Mouse (Mus musculus) megakaryocyte, embryonic 14.5 days (primary cell): ENCODE results near the gene Tmem168. TPM values are rescaled to one million over a fixed set of nuclear protein-coding genes. Genes with fewer than 3 reads are reported as not detected.

Experiments used
- H3K27me3 ChIP-seq: replicated peaks from 2 replicates; pipeline ENCODE3; 2012; ENCODE audit warnings: inconsistent platforms
- H3K36me3 ChIP-seq: replicated peaks from 2 replicates; pipeline ENCODE3; 2012; ENCODE audit warnings: low read length, inconsistent platforms, mixed read lengths
- H3K4me1 ChIP-seq: 2 replicates; pipeline ENCODE4 v1.6.1; 2012; ENCODE audit warnings: inconsistent platforms
- H3K4me3 ChIP-seq: replicated peaks from 2 replicates; pipeline ENCODE3; 2012; ENCODE audit warnings: moderate library complexity, mild to moderate bottlenecking, inconsistent platforms
- H3K9me3 ChIP-seq: 2 replicates; pipeline ENCODE4 v1.6.1; 2012; ENCODE audit warnings: inconsistent platforms
- FLI1 ChIP-seq: IDR thresholded peaks from 2 replicates; pipeline ENCODE4 v1.6.1; 2012; ENCODE audit warnings: low read length, inconsistent platforms, mixed read lengths
- GATA1 ChIP-seq: IDR thresholded peaks from 3 replicates; pipeline ENCODE4 v1.6.1; 2012; ENCODE audit warnings: mixed read lengths, low read length, inconsistent platforms, borderline replicate concordance
- polyA plus RNA-seq: library from polyadenylated mRNA; stranded (reverse); fragments of >175 nt; gene quantifications from 2 replicates; pipeline ENCODE4 v1.2.3, GENCODE M21; 2012; ENCODE audit warnings: low replicate concordance; ENCODE audit not compliant: insufficient read depth

The Tmem168 gene
- polyA plus RNA-seq: 3.4 TPM in 1 of 2 replicates, not detected in the other

- Histone ChIP-seq H3K36me3 (peaks cover 22% of the 10 kb centered on the region), H3K27me3 (no peaks in the 10 kb centered on the region), H3K4me3 (peak within 1 kb of the TSS; percentile 99), H3K9me3 (no peaks in the 10 kb centered on the region), H3K4me1 (peaks cover 69% of the 10 kb centered on the region)
- TF ChIP-seq GATA1 (no peak), FLI1 (no peak)
Observed at GRCm38 (mm10) chr6:13607621-13608493, at the start of gene Tmem168. Gene Tmem168, minus strand, starts transcription at chr6:13608100.

DNA sequence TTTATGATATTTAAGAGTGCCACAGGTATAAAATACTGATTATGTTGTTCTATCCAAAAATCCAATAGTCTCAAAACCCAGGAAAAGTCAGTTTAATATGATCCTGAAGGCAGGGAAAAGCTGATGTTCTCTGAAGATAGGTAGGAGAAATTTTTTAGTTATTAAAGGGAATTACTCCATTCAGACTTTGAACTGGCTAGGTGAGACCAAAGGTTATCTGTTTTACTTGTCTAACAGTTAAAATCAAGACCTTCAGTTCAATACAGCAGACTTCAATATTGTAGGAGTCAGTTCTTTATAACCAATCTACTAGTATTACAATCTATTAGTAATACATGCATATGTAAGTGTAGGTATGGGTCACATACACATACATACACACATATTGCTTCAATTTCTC is 46.2 kb upstream of the Tmem168 start:
- no peak overlapping the region for H3K4me3 ChIP-seq
- H3K9me3 ChIP-seq: no peaks in the 10 kb centered on the region
- TF ChIP-seq FLI1 (no peak), GATA1 (no peak)
- peaks cover 66% of the 10 kb centered on the region for H3K36me3 ChIP-seq
- peaks cover 27% of the 10 kb centered on the region for H3K4me1 ChIP-seq
- no peaks in the 10 kb centered on the region for H3K27me3 ChIP-seq

- Histone ChIP-seq H3K4me1 (peaks cover 31% of the 10 kb centered on the region), H3K36me3 (peaks cover 68% of the 10 kb centered on the region), H3K4me3 (no peak overlapping the region), H3K27me3 (no peaks in the 10 kb centered on the region), H3K9me3 (peaks cover 9% of the 10 kb centered on the region)
- TF ChIP-seq GATA1 (no peak), FLI1 (no peak)
Observed at GRCm38 (mm10) chr6:13652284-13652683, 44.4 kb upstream of the Tmem168 start.

- peaks cover 74% of the 10 kb centered on the region for H3K36me3 ChIP-seq
- H3K4me3 ChIP-seq: no peak overlapping the region
- TF ChIP-seq FLI1 (no peak), GATA1 (no peak)
- peaks cover 9% of the 10 kb centered on the region for H3K9me3 ChIP-seq
- peaks cover 28% of the 10 kb centered on the region for H3K4me1 ChIP-seq
- H3K27me3 ChIP-seq: no peaks in the 10 kb centered on the region
Observed at GRCm38 (mm10) chr6:13650854-13651253, 43.0 kb upstream of the Tmem168 start.

DNA sequence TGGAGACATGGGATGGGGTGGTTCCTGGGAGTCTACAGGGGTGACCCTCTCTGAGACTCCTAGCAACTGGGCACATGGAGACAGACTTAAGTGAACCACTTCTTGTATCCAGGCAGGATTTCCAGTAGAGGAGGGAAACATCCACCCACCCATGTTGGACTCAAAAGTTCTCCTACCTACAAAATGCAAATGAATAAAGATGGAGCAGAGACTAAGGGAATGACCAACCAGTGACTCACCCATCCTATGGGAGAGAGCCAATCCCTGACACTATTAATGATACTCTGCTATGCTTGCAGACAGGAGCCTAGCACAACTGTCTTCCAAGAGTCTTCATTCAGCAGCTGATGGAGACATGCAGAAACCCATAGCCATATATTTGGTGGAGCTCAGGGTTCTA is 40.4 kb upstream of the Tmem168 start:
- peaks cover 70% of the 10 kb centered on the region for H3K36me3 ChIP-seq
- H3K4me3 ChIP-seq: no peak overlapping the region
- no peaks in the 10 kb centered on the region for H3K27me3 ChIP-seq
- no peak for TF ChIP-seq FLI1
- TF ChIP-seq GATA1: no peak
- peaks cover 9% of the 10 kb centered on the region for H3K9me3 ChIP-seq
- peaks cover 22% of the 10 kb centered on the region; the same call in 1 of the 2 replicates for H3K4me1 ChIP-seq

DNA sequence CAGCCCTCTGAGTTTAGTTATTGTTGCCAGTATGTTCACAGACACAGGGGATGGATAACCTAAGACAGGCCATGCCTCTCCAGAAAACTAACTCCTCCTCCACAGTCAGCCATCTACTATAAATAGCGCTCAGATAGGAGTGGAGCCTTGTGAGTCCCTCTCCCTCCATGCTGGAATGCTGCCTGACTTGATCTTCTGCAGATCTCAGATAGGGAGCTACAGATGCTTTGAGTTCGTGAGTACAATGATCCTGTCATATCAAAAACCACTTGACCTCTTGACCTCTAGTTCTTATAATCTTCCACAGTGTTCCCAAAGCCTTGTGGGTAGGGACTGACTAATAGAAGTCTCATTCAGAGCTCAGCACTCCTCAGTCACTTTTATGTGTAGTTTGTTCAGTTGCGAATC is 28.7 kb upstream of the Tmem168 start:
- Histone ChIP-seq H3K9me3 (no peaks in the 10 kb centered on the region), H3K4me3 (no peak overlapping the region), H3K4me1 (peaks cover 19% of the 10 kb centered on the region), H3K27me3 (no peaks in the 10 kb centered on the region), H3K36me3 (peaks cover 59% of the 10 kb centered on the region)
- TF ChIP-seq GATA1 (no peak; the same call in 2 of the 3 replicates), FLI1 (no peak)

GRCm38 (mm10) chr6:13632571-13632970 is 24.7 kb upstream of the Tmem168 start:
- Histone ChIP-seq H3K36me3 (peaks cover 54% of the 10 kb centered on the region), H3K4me3 (no peak overlapping the region)
- no peak for TF ChIP-seq GATA1

DNA sequence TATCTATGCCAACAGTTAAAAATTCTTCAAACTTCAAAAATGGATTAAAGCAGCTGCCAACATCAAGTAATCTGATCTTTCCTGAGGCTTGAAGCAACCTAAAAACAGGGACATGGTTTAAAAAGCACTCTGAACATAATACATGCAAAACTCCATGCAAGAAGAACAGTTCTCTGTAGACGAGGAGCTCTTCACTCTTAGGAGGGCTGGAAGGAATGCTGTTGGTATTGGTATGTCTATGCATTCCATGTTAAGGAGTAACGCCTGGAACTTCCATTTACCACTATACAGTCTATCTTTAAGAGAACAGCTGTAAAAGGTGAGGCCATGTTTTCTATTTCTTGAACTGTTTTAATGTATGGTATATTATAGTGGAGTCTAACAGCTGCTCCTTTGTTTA is 22.7 kb upstream of the Tmem168 start:
- Histone ChIP-seq H3K27me3 (no peaks in the 10 kb centered on the region), H3K4me3 (no peak overlapping the region), H3K36me3 (peaks cover 65% of the 10 kb centered on the region), H3K9me3 (no peaks in the 10 kb centered on the region), H3K4me1 (peaks cover 14% of the 10 kb centered on the region; the same call in 1 of the 2 replicates)
- TF ChIP-seq GATA1 (no peak), FLI1 (no peak)

More at GRCm38 (mm10) chr6:13632571-13632970, 24.7 kb upstream of the Tmem168 start:
- no peaks in the 10 kb centered on the region for H3K27me3 ChIP-seq
- H3K9me3 ChIP-seq: no peaks in the 10 kb centered on the region
- H3K4me1 ChIP-seq: peaks cover 20% of the 10 kb centered on the region

DNA sequence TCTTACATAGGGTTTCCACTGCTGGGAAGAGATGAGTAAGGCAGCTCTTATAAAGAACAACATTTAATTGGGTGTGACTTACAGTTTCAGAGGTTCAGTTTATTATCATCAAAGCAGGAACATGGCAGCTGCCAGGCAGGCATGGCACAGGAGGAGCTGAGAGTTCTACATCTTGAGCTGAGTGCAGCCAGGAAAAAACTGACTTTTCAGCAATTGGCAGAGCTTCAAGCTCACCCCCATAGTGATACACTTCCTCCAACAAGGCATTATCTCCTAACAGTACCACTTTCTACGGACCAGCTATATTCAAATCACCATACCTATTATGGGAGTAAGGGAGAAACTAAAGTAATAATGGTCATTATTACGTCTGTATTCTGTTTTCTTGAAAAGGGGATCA is 11.7 kb upstream of the Tmem168 start:
- H3K27me3 ChIP-seq: no peaks in the 10 kb centered on the region
- TF ChIP-seq GATA1: no peak
- no peak for TF ChIP-seq FLI1
- H3K36me3 ChIP-seq: peaks cover 15% of the 10 kb centered on the region
- H3K4me1 ChIP-seq: peaks cover 60% of the 10 kb centered on the region
- no peak overlapping the region for H3K4me3 ChIP-seq
- no peaks in the 10 kb centered on the region for H3K9me3 ChIP-seq

GRCm38 (mm10) chr6:13617110-13617509 is 9.2 kb upstream of the Tmem168 start:
- H3K4me3 ChIP-seq: peak overlapping the region; percentile 80
- TF ChIP-seq GATA1: peak; percentile 68; the same call in 1 of the 3 replicates
- 0 out of 2 replicates have a peak, but pooled peaks have one; percentile 20 for TF ChIP-seq FLI1
- H3K4me1 ChIP-seq: peaks cover 73% of the 10 kb centered on the region
- H3K9me3 ChIP-seq: no peaks in the 10 kb centered on the region
- H3K27me3 ChIP-seq: no peaks in the 10 kb centered on the region
- peaks cover 4% of the 10 kb centered on the region for H3K36me3 ChIP-seq

DNA sequence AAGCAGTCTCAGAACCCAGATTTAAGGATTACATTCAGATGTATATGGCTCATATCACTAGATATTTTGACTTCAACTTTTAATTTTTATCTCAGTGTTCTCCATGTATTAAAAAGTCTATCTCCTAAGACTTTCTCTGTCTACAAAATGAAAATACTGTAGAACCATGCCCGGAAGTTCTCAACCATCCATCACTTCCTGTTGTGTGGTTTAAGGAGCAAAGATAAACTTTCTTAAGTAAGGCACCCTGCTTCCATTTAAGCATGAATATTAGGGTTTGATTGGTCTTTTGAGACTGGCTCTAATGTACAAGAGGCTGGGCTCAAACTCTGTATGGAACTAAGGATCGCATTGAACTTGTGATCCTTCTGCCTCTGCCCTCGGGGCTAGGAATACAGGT is 6.7 kb upstream of the Tmem168 start:
- peaks cover 78% of the 10 kb centered on the region for H3K4me1 ChIP-seq
- H3K9me3 ChIP-seq: no peaks in the 10 kb centered on the region
- peak overlapping the region; percentile 64 for H3K4me3 ChIP-seq
- H3K36me3 ChIP-seq: no peaks in the 10 kb centered on the region
- no peak for TF ChIP-seq FLI1
- no peak; the same call in 2 of the 3 replicates for TF ChIP-seq GATA1
- H3K27me3 ChIP-seq: no peaks in the 10 kb centered on the region
